Mouse (Mus musculus) embryonic facial prominence, embryonic 10.5 days (tissue): ENCODE data around the gene Ndufab1. TPM values are rescaled to one million over a fixed set of nuclear protein-coding genes. Genes with fewer than 3 reads are reported as not detected.

Experiments used
- DNase-seq: peaks from one replicate; pipeline ENCODE4 v3.0.0-alpha.2; 2017; ENCODE audit warnings: low spot score
- H3K27ac ChIP-seq: fragments of 300-500 bp; sonication (generic); replicated peaks from 2 replicates; pipeline ENCODE4 v1.5.1; 2016; ENCODE audit warnings: mild to moderate bottlenecking
- H3K27me3 ChIP-seq: fragments of 300-500 bp; sonication (generic); replicated peaks from 2 replicates; pipeline ENCODE4 v1.6.1; 2016; ENCODE audit warnings: low read depth, mild to moderate bottlenecking; ENCODE audit not compliant: poor library complexity, severe bottlenecking
- H3K36me3 ChIP-seq: fragments of 300-500 bp; sonication (generic); replicated peaks from 2 replicates; pipeline ENCODE4 v1.6.1; 2016; ENCODE audit warnings: mild to moderate bottlenecking, moderate library complexity
- H3K4me1 ChIP-seq: fragments of 300-500 bp; sonication (generic); 2 replicates; pipeline ENCODE4 v1.6.1; 2016
- H3K4me3 ChIP-seq: fragments of 300-500 bp; sonication (generic); 2 replicates; pipeline ENCODE4 v1.5.1; 2016; ENCODE audit warnings: mild to moderate bottlenecking, moderate library complexity
- H3K9me3 ChIP-seq: fragments of 300-500 bp; sonication (generic); 2 replicates; pipeline ENCODE4 v1.6.1; 2016; ENCODE audit warnings: mild to moderate bottlenecking
- WGBS: fragments of 180-500 bp; shearing (Covaris S2); methylation state at CpG from one replicate; pipeline ENCODE4 v1.1.7; 2016; 5-methylcytosine and 5-hydroxymethylcytosine counted together
- polyA plus RNA-seq: library from polyadenylated mRNA; unstranded; fragments of >200 nt; fragmentation: Nextera tagmentation; extraction: Ambion mirVana; gene quantifications from 2 replicates; pipeline ENCODE4 v1.2.1, GENCODE M21; 2016

Gene Ndufab1
- polyA plus RNA-seq, 1 experiment from 2014 or later: 763 TPM

- H3K27me3 ChIP-seq: no peaks in the 10 kb centered on the region
- 85% methylated on average over 5 of the region's 5 CpGs for WGBS
- no peaks in the 10 kb centered on the region for H3K4me1 ChIP-seq
- no peak overlapping the region for H3K4me3 ChIP-seq
- no peak overlapping the region for H3K27ac ChIP-seq
- H3K36me3 ChIP-seq: peaks cover 90% of the 10 kb centered on the region
- no peaks in the 10 kb centered on the region for H3K9me3 ChIP-seq
- no peak for DNase-seq
These were observed 45.1 kb downstream of the Ndufab1 start for GRCm38 (mm10) chr7:122056633-122057032.

DNA sequence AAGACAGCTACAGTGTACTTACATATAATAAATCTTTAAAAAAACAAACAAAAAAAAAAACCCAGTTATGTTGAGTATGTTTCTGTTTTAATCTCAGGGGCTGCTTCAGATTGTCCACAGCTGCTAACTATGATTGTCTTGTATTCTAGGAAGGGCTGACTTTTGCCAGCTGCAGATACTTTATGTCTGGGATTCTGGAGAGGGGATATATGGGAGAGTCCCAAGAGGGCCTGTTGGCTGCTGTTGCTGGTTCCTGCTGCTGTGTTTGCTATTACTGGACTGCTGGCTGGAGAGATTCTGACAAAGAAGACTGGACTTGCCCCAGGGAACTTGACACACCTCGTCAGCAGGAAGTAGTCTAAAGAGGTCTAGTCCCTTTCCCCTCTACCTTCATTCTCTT lies 50.9 kb downstream of the Ndufab1 start:
- no peaks in the 10 kb centered on the region for H3K27me3 ChIP-seq
- H3K36me3 ChIP-seq: peaks cover 85% of the 10 kb centered on the region
- 82% methylated on average over 1 of the region's 1 CpGs for WGBS
- H3K4me1 ChIP-seq: no peaks in the 10 kb centered on the region
- no peaks in the 10 kb centered on the region for H3K9me3 ChIP-seq
- no peak overlapping the region for H3K27ac ChIP-seq
- DNase-seq: no peak
- no peak overlapping the region for H3K4me3 ChIP-seq

DNA sequence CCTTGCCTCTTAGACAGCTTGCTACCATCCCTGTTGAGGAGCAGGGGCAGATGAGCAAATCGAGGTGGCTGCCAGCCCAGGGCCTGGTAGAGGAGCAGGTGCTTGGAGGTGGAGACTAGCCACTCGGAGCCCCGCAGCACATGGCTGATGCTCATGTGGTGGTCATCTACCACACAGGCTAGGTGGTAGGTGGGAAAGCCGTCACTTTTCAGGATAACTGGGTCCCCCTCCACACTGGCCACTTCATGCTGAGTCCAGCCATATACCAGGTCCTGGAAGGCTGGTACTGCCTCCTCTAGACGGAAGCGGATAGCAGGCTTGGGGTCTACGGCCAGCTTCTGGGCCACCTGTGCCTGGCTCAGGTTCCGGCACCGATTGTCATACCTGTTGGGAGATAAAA lies 53.5 kb downstream of the Ndufab1 start:
- Histone ChIP-seq H3K4me1 (no peaks in the 10 kb centered on the region), H3K27ac (no peak overlapping the region), H3K27me3 (no peaks in the 10 kb centered on the region), H3K4me3 (no peak overlapping the region), H3K9me3 (no peaks in the 10 kb centered on the region), H3K36me3 (peaks cover 72% of the 10 kb centered on the region)
- no peak for DNase-seq
- WGBS: 92% methylated on average over 9 of the region's 9 CpGs

DNA sequence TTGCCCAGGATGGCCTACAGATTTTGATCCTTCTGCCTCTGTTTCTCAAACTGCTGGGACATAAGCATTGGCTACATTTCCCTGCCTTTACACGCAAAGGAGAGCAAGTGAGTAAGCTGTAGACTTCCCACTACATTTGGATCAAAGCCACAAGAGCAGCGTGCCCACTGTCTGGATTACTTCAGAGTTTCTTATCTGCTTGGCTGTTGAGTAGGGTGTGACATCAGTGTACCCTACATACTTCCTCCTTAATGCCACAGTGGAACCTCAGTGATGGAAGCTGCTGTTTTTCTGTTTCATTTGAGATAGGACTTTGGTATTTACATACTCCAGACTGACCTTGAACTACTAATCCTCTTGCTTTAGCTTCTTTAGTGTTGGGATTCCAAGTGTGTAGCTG lies 54.9 kb downstream of the Ndufab1 start:
- no peaks in the 10 kb centered on the region for H3K9me3 ChIP-seq
- 91% methylated on average over 2 of the region's 2 CpGs for WGBS
- H3K27ac ChIP-seq: no peak overlapping the region
- H3K27me3 ChIP-seq: no peaks in the 10 kb centered on the region
- no peaks in the 10 kb centered on the region for H3K4me1 ChIP-seq
- DNase-seq: no peak
- H3K4me3 ChIP-seq: no peak overlapping the region
- H3K36me3 ChIP-seq: peaks cover 72% of the 10 kb centered on the region

GRCm38 (mm10) chr7:122045711-122046110 lies 56.0 kb downstream of the Ndufab1 start:
- WGBS: 95% methylated on average over 1 of the region's 1 CpGs
- no peak for DNase-seq
- no peak overlapping the region for H3K4me3 ChIP-seq
- H3K4me1 ChIP-seq: no peaks in the 10 kb centered on the region
- peaks cover 74% of the 10 kb centered on the region for H3K36me3 ChIP-seq
- H3K27me3 ChIP-seq: no peaks in the 10 kb centered on the region
- H3K9me3 ChIP-seq: no peaks in the 10 kb centered on the region
- no peak overlapping the region for H3K27ac ChIP-seq

DNA sequence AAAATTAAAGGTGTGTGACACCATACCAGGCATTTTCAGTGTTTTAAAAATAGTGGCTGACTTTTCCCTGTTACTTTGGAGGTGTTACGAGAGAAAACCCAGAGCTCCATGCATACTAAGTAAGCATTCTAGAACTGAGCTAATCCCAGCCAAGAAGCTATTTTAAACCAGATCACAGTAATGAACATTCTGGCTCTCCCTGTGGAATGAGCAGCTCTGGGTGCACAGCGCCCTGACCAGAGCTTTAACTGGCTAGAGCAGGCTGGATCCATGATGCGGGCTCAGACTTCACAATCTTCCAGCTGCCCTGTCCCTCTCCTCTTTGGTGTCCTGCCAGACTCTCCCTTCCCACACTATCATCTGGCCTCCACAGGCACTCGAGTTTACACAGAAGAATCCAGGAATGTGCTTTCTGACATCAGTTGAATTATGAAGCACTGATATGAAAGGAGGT lies 56.5 kb downstream of the Ndufab1 start:
- peaks cover 74% of the 10 kb centered on the region for H3K36me3 ChIP-seq
- no peak overlapping the region for H3K27ac ChIP-seq
- H3K9me3 ChIP-seq: no peaks in the 10 kb centered on the region
- no peak overlapping the region for H3K4me3 ChIP-seq
- H3K4me1 ChIP-seq: no peaks in the 10 kb centered on the region
- no peaks in the 10 kb centered on the region for H3K27me3 ChIP-seq
- no peak for DNase-seq
- WGBS: 91% methylated on average over 4 of the region's 4 CpGs

GRCm38 (mm10) chr7:122044106-122044505 lies 57.6 kb downstream of the Ndufab1 start:
- H3K36me3 ChIP-seq: peaks cover 78% of the 10 kb centered on the region
- no peaks in the 10 kb centered on the region for H3K4me1 ChIP-seq
- H3K27me3 ChIP-seq: no peaks in the 10 kb centered on the region
- H3K27ac ChIP-seq: no peak overlapping the region
- WGBS: 83% methylated on average over 8 of the region's 8 CpGs
- DNase-seq: no peak
- H3K9me3 ChIP-seq: no peaks in the 10 kb centered on the region
- no peak overlapping the region for H3K4me3 ChIP-seq

Other genes starting within 250 kb of the Ndufab1 start
- gene Scnn1b, start 236.8 kb downstream of the Ndufab1 start, polyA plus RNA-seq: 0.45 and 1.3 TPM in 2 replicates
- gene Cog7, start 120.2 kb downstream of the Ndufab1 start, polyA plus RNA-seq: 22.0 and 23.0 TPM in 2 replicates
- 111 and 124 TPM in 2 replicates for gene Gga2, start 80.7 kb downstream of the Ndufab1 start, polyA plus RNA-seq
- gene Ubfd1, start 34.7 kb downstream of the Ndufab1 start, polyA plus RNA-seq: 74.8 and 75.0 TPM in 2 replicates
- 16.4 and 18.4 TPM in 2 replicates for gene Ears2, start 34.6 kb downstream of the Ndufab1 start, polyA plus RNA-seq
- gene Palb2, start 31.1 kb upstream of the Ndufab1 start, polyA plus RNA-seq: 25.6 and 27.0 TPM in 2 replicates
- gene Dctn5, start 31.2 kb upstream of the Ndufab1 start, polyA plus RNA-seq: 117 and 120 TPM in 2 replicates
- gene Plk1, start 57.6 kb upstream of the Ndufab1 start, polyA plus RNA-seq: 230 and 244 TPM in 2 replicates
- 0.05 TPM in 2 replicates for gene Ern2, start 84.3 kb upstream of the Ndufab1 start, polyA plus RNA-seq
- gene Chp2, start 117.6 kb upstream of the Ndufab1 start, polyA plus RNA-seq: not detected in 2 replicates
- 3.2 and 3.6 TPM in 2 replicates for gene Prkcb, start 186.9 kb upstream of the Ndufab1 start, polyA plus RNA-seq